Mouse (Mus musculus): ENCODE results near the gene Olfr855. TPM values are rescaled to one million over a fixed set of nuclear protein-coding genes. Genes with fewer than 3 reads are reported as not detected.

Olfr855 gene
- not detected for polyA plus RNA-seq (2017; shearing (Covaris generic))

DNA sequence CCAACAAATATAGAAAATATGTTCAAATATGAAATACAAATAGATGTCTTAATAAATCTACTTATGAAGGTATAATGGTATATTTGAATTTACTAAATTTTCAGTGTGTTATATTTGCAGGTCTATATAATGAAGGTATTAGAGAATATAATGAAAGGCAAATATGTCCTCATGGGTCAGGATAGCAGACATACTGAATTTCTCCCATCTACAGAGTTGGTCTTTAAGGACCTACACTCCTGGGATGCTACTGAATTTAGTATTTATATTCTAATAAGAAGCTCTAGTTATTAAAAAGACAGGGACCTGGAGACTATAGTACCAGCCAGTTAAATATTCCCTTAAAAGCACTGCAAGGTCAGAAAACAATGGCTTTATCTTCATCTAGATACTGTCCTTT, at the start of gene Olfr855:
TSS of gene Olfr855 (plus strand) at position 301 of the 400 bp plus-strand sequence.

DNA sequence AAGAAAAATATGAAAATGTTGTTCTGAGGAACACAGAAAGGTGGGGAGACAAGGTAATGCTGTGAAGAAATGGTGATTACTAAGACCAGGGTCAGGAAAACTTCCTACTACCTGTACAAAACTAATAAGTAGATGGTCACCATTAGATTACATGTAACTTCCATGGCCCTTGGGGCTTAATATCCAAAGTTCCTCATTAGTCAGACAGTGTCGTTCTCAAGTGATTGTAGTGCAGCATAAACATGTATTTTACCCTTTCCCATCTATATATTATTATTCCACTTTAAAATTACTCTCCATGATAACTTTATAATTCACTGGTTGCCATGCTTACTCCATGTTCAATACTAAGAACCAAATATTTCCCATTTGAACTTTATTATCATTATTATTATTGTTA, 41.4 kb upstream of the Olfr855 start, which contains the start of gene Olfr853:
TSS of gene Olfr853 (minus strand) at position 101 of the 400 bp plus-strand sequence.

DNA sequence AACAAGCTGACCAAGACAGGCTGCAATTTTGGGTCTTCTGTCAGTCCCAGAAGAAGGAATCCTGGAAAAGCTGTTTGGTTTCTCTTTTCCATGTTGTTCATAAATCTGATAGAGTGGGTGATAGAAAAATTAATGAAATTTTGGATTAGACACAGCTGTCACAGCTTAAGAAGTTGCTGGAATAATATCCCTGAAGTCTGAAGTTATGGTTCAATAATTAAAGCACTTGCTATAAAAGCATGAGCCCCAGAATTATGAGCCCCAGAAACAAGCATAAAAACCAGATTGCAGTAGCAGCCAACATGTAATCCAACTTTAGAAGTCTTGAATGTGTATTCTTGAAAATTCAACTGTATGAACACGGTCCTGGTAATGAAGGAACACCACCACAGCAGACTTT, 15.1 kb upstream of the Olfr855 start, which contains the start of gene Olfr854:
TSS of gene Olfr854 (minus strand) at position 101 of the 400 bp plus-strand sequence.

DNA sequence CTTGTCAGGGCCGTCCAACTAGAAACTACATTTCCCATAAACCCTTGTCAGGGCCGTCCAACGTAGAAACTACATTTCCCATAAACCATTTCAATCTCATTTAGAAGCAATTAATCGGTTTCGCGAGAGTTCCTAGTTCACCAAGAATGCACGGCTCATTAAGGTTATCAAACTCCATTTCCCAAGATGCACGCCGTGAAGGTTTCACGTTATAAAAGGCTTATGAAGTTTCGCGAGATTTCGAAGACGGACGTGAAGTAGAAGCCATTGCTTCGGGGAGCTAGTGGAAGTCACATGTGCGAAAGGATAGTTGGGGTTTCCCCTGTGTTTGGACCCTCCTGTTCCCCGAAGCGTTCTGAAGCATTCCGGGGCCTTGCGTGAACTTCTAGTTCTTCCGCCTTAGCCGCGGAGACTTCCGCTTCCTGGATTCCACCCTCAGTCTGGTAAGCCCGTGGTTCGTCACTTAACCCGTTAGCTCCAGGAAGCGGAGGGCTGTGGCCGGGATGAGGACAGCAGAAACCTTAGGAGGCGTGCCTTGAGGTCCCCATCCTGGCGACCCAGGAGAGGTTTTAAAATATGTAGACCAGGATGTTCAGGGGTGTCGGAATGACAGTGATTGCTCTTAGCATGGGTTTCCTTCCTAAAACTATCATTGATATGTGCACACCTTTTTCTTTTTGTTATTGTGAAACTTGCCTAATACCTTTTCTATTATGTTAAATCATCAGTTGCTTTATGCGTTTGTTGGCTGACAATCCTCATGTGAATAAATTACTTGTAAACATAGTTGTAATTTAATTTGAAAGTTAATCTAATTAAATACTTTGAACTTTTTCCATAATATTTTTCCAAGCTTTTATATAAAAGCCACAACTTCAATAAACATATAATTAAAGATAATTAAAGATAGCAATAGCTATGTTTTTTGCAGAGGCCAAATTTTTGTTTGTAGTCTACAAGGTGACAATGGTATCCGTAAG, 39.7 kb downstream of the Olfr855 start, which contains the start of gene Zfp317:
TSS of gene Zfp317 (plus strand) at position 260 of the 980 bp plus-strand sequence.

Other genes starting within 250 kb of the Olfr855 start
- not detected for gene Olfr845, start 246.2 kb upstream of the Olfr855 start, polyA plus RNA-seq (2017; shearing (Covaris generic))
- not detected for gene Olfr846, start 218.6 kb upstream of the Olfr855 start, polyA plus RNA-seq (2017; shearing (Covaris generic))
- not detected for gene Olfr847, start 203.9 kb upstream of the Olfr855 start, polyA plus RNA-seq (2017; shearing (Covaris generic))
- gene Olfr849, start 142.4 kb upstream of the Olfr855 start, polyA plus RNA-seq (2017; shearing (Covaris generic)): not detected
- gene Olfr850, start 104.4 kb upstream of the Olfr855 start, polyA plus RNA-seq (2017; shearing (Covaris generic)): not detected
- not detected for gene Olfr851, start 89.3 kb upstream of the Olfr855 start, polyA plus RNA-seq (2017; shearing (Covaris generic))
- not detected for gene Olfr853, start 41.5 kb upstream of the Olfr855 start, polyA plus RNA-seq (2017; shearing (Covaris generic))
- gene Olfr854, start 15.2 kb upstream of the Olfr855 start, polyA plus RNA-seq (2017; shearing (Covaris generic)): not detected
- gene Zfp317, start 39.5 kb downstream of the Olfr855 start, polyA plus RNA-seq (2017; shearing (Covaris generic)): 20.1 TPM
- gene Olfr857, start 126.8 kb downstream of the Olfr855 start, polyA plus RNA-seq (2017; shearing (Covaris generic)): not detected
- gene Olfr58, start 197.7 kb downstream of the Olfr855 start, polyA plus RNA-seq (2017; shearing (Covaris generic)): not detected
- 0.26 TPM for gene Olfr859, start 222.3 kb downstream of the Olfr855 start, polyA plus RNA-seq (2017; shearing (Covaris generic))

All from naive thymus-derived CD4-positive, alpha-beta T cell, adult 5 months (primary cell).